Comparison of ENCODE assay signal across 20 mouse cellular contexts in the genomic region with DNA sequence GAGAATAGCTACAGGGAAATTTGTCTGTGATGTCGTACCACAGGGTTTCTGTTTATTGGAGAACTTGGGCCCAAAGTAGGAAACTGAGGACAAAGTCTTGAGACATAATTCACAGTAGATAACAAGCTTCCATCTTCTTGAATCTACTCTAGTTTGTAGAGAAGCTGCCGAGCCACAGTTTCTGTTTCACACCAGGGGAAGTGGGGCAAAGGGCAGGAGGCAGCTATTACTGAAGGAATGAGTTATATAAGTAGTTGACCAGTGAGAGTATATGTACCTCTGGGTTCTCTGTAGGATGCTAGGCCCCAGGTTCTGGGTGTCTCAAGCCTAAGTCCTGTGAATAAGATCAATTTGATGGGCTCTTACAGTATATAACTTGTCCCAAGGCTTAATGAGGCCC. TPM values are rescaled to one million over a fixed set of nuclear protein-coding genes. Genes with fewer than 3 reads are reported as not detected.
A peak's percentile ranks its signal among the peaks of the same experiment; 100 is the strongest.
DNase-seq lines count a peak whose midpoint lies in the region; ATAC-seq and TF ChIP-seq lines count a peak whose summit lies in the region.
"Had no signal": no experiment of that assay in that cellular context is flagged by ENCODE, and none has a peak within 500 bp of the region (broad histone marks: within the 10 kb centered on the region; RNA-seq: fewer than 3 reads in every experiment).

No protein-coding gene starts in this region.

- no peak for TF ChIP-seq CTCF in kidney, adult 2 months (conservative IDR thresholded peaks at IDR 0.05; ENCODE audit: insufficient read depth, insufficient read length, low read depth, low read length)
- no peak for TF ChIP-seq CTCF in small intestine, adult 2 months (IDR thresholded peaks at IDR 0.05; ENCODE audit: extremely low read depth, insufficient read length, insufficient replicate concordance, low read depth, low read length)

- H3K4me2 ChIP-seq in forebrain, embryonic 14.5 days (ENCODE audit: low read length), result no peak overlapping the region
- no peak overlapping the region for H3K4me2 ChIP-seq in midbrain, embryonic 13.5 days (replicated peaks)
- H3K4me2 ChIP-seq: forebrain, embryonic 13.5 days; heart, embryonic 13.5 days; hindbrain, embryonic 15.5 days; neural tube, embryonic 15.5 days had no signal

- H3K36me3 ChIP-seq in kidney, adult 2 months (ENCODE audit: control insufficient read depth, insufficient read depth, low read length), result no peaks in the 10 kb centered on the region
- H3K36me3 ChIP-seq in small intestine, adult 2 months (ENCODE audit: control insufficient read depth, insufficient read depth, low read length), result peaks cover 56% of the 10 kb centered on the region
- no peaks in the 10 kb centered on the region for H3K36me3 ChIP-seq in forebrain, embryonic 14.5 days (ENCODE audit: control insufficient read depth, insufficient read depth, low read length)
- no peaks in the 10 kb centered on the region for H3K36me3 ChIP-seq in midbrain, embryonic 13.5 days
- H3K36me3 ChIP-seq: G1E; hindbrain, embryonic 15.5 days had no signal

- peaks cover 37% of the 10 kb centered on the region for H3K4me1 ChIP-seq in kidney, adult 2 months (ENCODE audit: control insufficient read depth, insufficient read depth, low read length)
- H3K4me1 ChIP-seq in small intestine, adult 2 months (ENCODE audit: control insufficient read depth, insufficient read depth, insufficient read length, low read length), result peaks cover 49% of the 10 kb centered on the region
- no peaks in the 10 kb centered on the region for H3K4me1 ChIP-seq in forebrain, embryonic 14.5 days (ENCODE audit: control insufficient read depth, insufficient read depth, low read length)
- H3K4me1 ChIP-seq in midbrain, embryonic 13.5 days (replicated peaks), result no peaks in the 10 kb centered on the region
- H3K4me1 ChIP-seq: forebrain, embryonic 13.5 days; heart, embryonic 13.5 days; hindbrain, embryonic 15.5 days; neural tube, embryonic 15.5 days had no signal

- no peak for TF ChIP-seq POLR2A in kidney, adult 2 months (IDR thresholded peaks at IDR 0.05; ENCODE audit: low read depth, low read length)
- no peak for TF ChIP-seq POLR2A in small intestine, adult 2 months (IDR thresholded peaks at IDR 0.05; ENCODE audit: low read depth, low read length)

- 68% methylated on average over 2 of the region's 2 CpGs for WGBS in kidney, adult 2 months
- WGBS in small intestine, adult 2 months, result 25% methylated on average over 2 of the region's 2 CpGs
- WGBS in forebrain, embryonic 14.5 days, result 90% methylated on average over 2 of the region's 2 CpGs
- WGBS in midbrain, embryonic 13.5 days, result 89% methylated on average over 2 of the region's 2 CpGs

- peak; percentile 50 for DNase-seq in kidney, adult 2 months
- DNase-seq in kidney, postnatal 10 days, result no peak
- DNase-seq in lung, postnatal 36 days, result peak; percentile 38
- DNase-seq in lung, adult 18-20 months, result no peak
- DNase-seq in forebrain, embryonic 14.5 days (ENCODE audit: low spot score), result no peak
- DNase-seq: cerebellum, adult 9-10 months; gastrocnemius, postnatal 10 days; heart, adult 11 months; liver; thymus, postnatal 36 days had no signal

- no peak overlapping the region for H3K27ac ChIP-seq in kidney, adult 2 months (ENCODE audit: insufficient read depth, low read depth, low read length)
- H3K27ac ChIP-seq in small intestine, adult 2 months (ENCODE audit: insufficient read depth, low read depth, low read length), result peak overlapping the region; percentile 100
- no peak overlapping the region for H3K27ac ChIP-seq in forebrain, embryonic 14.5 days (ENCODE audit: low read depth, low read length)
- no peak overlapping the region for H3K27ac ChIP-seq in midbrain, embryonic 13.5 days
- H3K27ac ChIP-seq: forebrain, embryonic 13.5 days; heart, embryonic 13.5 days; hindbrain, embryonic 15.5 days; kidney, postnatal 0 days; neural tube, embryonic 15.5 days had no signal

- H3K4me3 ChIP-seq in kidney, adult 2 months (ENCODE audit: insufficient read depth, low read depth, low read length), result no peak overlapping the region
- H3K4me3 ChIP-seq in small intestine, adult 2 months (ENCODE audit: low read depth, low read length), result no peak overlapping the region
- H3K4me3 ChIP-seq in forebrain, embryonic 14.5 days (ENCODE audit: low read depth, low read length), result no peak overlapping the region
- H3K4me3 ChIP-seq in midbrain, embryonic 13.5 days (replicated peaks), result no peak overlapping the region
- H3K4me3 ChIP-seq: erythroblast, embryonic 14.5 days; forebrain, embryonic 13.5 days; heart, embryonic 13.5 days; hindbrain, embryonic 15.5 days; neural tube, embryonic 15.5 days had no signal

- H3K27me3 ChIP-seq in kidney, adult 2 months (replicated peaks; ENCODE audit: control insufficient read depth, insufficient read depth, low read length), result no peaks in the 10 kb centered on the region
- H3K27me3 ChIP-seq in small intestine, adult 2 months (ENCODE audit: control insufficient read depth, insufficient read depth, low read length), result no peaks in the 10 kb centered on the region
- no peaks in the 10 kb centered on the region for H3K27me3 ChIP-seq in forebrain, embryonic 14.5 days (replicated peaks; ENCODE audit: control insufficient read depth, insufficient read depth, low read length)
- H3K27me3 ChIP-seq in midbrain, embryonic 13.5 days, result no peaks in the 10 kb centered on the region
- H3K27me3 ChIP-seq: forebrain, embryonic 13.5 days; heart, embryonic 13.5 days; hindbrain, embryonic 15.5 days; neural tube, embryonic 15.5 days had no signal

- no peaks in the 10 kb centered on the region for H3K9me3 ChIP-seq in forebrain, embryonic 14.5 days (replicated peaks; ENCODE audit: control insufficient read depth, low read length)
- H3K9me3 ChIP-seq in midbrain, embryonic 13.5 days, result no peaks in the 10 kb centered on the region
- H3K9me3 ChIP-seq: forebrain, embryonic 13.5 days; G1E; heart, embryonic 13.5 days; hindbrain, embryonic 15.5 days; neural tube, embryonic 15.5 days had no signal

- ATAC-seq in forebrain, embryonic 14.5 days, result no peak
- ATAC-seq in midbrain, embryonic 13.5 days, result no peak
- ATAC-seq: forebrain, embryonic 13.5 days; midbrain, embryonic 16.5 days had no signal

- H3K9ac ChIP-seq in forebrain, embryonic 14.5 days (ENCODE audit: low read length), result no peak overlapping the region
- H3K9ac ChIP-seq in midbrain, embryonic 13.5 days (replicated peaks), result no peak overlapping the region
- H3K9ac ChIP-seq: forebrain, embryonic 13.5 days; heart, embryonic 13.5 days; hindbrain, embryonic 15.5 days; neural tube, embryonic 15.5 days had no signal

RNA-seq across cellular contexts. Expression of a gene that starts 12.2 kb away (rescaled TPM):
- 42.6 and 49.1 TPM in 2 replicates for polyA plus RNA-seq in kidney, adult 2 months (2012; rRNA removed)
- 150 and 219 TPM in 2 replicates for polyA plus RNA-seq in small intestine, adult 2 months (2012; rRNA removed)
- polyA plus RNA-seq in forebrain, embryonic 14.5 days (2014; fragmentation: Nextera tagmentation; extraction: Ambion mirVana), result 3.7 and 5.8 TPM in 2 replicates
- 4.9 and 9.8 TPM in 2 replicates for polyA plus RNA-seq in midbrain, embryonic 13.5 days (2015; fragmentation: Nextera tagmentation; extraction: Ambion mirVana)
- polyA plus RNA-seq: G1E had no signal

RNA-seq across cellular contexts. Expression of a gene that starts 40.6 kb away (rescaled TPM):
- polyA plus RNA-seq in kidney, adult 2 months (2012; rRNA removed), result 4.9 and 5.0 TPM in 2 replicates
- 2.1 and 4.4 TPM in 2 replicates for polyA plus RNA-seq in small intestine, adult 2 months (2012; rRNA removed)
- 4.6 and 5.5 TPM in 2 replicates for polyA plus RNA-seq in forebrain, embryonic 14.5 days (2014; fragmentation: Nextera tagmentation; extraction: Ambion mirVana)
- 6.2 and 7.0 TPM in 2 replicates for polyA plus RNA-seq in midbrain, embryonic 13.5 days (2015; fragmentation: Nextera tagmentation; extraction: Ambion mirVana)
- polyA plus RNA-seq: erythroblast, embryonic 14.5 days had no signal

Comparison
In these comparisons a context has a peak if more than half of its experiments do, and no peak if none do; other contexts are left out.
1. DNase-seq: peak in kidney, adult 2 months (single experiment) and lung, postnatal 36 days (single experiment); none in kidney, postnatal 10 days (single experiment), lung, adult 18-20 months (0 of 2) and forebrain, embryonic 14.5 days (single experiment).